Mouse (Mus musculus): ENCODE results near the gene Ccl19. TPM values are rescaled to one million over a fixed set of nuclear protein-coding genes. Genes with fewer than 3 reads are reported as not detected.
"Not testable (repeated sequence)": the region's sequence is repeated elsewhere in the genome, so short reads cannot be mapped to it uniquely, and the experiment has no call there.

Gene Ccl19
- polyA plus RNA-seq (2015; fragmentation: Nextera tagmentation; extraction: Ambion mirVana) = 0.41 TPM in 1 of 2 replicates, not detected in the other

DNA sequence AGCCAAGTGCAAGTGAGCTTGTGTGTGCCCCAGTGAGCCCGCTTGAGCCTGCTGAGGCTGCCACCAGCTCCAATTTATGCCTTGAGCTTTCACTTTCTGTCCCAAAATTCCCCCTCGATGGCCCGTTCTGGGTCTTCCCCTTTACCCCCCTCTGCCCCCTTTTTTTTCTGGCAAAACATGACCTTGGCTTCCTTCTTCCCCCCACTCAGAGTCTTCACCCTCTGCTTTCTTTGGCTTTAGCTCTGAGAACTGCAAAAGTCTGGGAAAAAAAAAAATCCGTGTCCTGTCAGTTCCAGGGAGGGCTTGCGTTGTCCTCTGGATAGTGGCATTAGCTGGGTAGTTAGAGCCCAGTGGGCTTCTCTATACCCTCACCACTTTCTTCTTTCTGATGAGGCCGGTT is at the start of gene Ccl19:
Gene Ccl19 (minus strand): TSS at position 101 of the 400 bp plus-strand sequence.
- H3K9ac ChIP-seq; H3K4me3 ChIP-seq; H3K9me3 ChIP-seq; H3K27me3 ChIP-seq; H3K36me3 ChIP-seq; ATAC-seq (ENCODE audit: borderline replicate concordance, extremely low read depth, low FRiP score, low TSS enrichment); H3K4me1 ChIP-seq; H3K4me2 ChIP-seq; H3K27ac ChIP-seq: not testable (repeated sequence)
- no CpG with 5 or more reads among the region's 6 CpGs for WGBS

- not testable (repeated sequence) for H3K27me3 ChIP-seq; H3K36me3 ChIP-seq; H3K4me1 ChIP-seq; H3K27ac ChIP-seq; H3K4me2 ChIP-seq; H3K9me3 ChIP-seq; ATAC-seq (ENCODE audit: borderline replicate concordance, extremely low read depth, low FRiP score, low TSS enrichment); H3K9ac ChIP-seq; H3K4me3 ChIP-seq
- WGBS = no CpG with 5 or more reads among the region's 5 CpGs
Measured at GRCm38 (mm10) chr4:42773893-42774292, 17.5 kb upstream of the Ccl19 start, which contains the start of gene Ccl21a. Gene Ccl21a, minus strand, starts transcription at chr4:42773993.

DNA sequence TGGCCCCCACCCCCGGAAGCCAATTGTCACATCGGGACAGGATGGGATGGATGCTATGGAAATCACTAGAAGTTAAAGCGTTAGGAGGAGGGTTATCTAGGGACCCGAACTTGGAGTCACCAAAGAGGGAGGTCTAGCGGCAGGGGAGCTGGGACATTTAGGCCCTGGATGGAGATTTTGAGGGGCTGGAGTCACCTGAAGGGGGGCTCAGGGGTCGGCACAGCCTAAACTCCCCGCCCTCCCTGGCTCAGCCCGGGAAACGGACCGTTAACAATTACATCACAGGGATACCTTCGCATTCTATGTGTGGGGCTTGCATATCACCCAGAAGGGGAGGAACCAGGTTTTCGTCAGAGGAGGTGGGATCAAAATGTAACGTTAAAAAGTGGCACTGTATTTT is 21.1 kb downstream of the Ccl19 start, which contains the start of gene 4930578G10Rik:
Gene 4930578G10Rik (plus strand): TSS at position 301 of the 400 bp plus-strand sequence.
- not testable (repeated sequence) for H3K9me3 ChIP-seq; H3K9ac ChIP-seq; H3K4me2 ChIP-seq; H3K27me3 ChIP-seq; H3K4me3 ChIP-seq; H3K36me3 ChIP-seq; ATAC-seq (ENCODE audit: borderline replicate concordance, extremely low read depth, low FRiP score, low TSS enrichment); H3K27ac ChIP-seq; H3K4me1 ChIP-seq
- no CpG with 5 or more reads among the region's 13 CpGs for WGBS

Other genes starting within 250 kb of the Ccl19 start
- gene Fam205a2, start 228.4 kb downstream of the Ccl19 start, polyA plus RNA-seq (2015; fragmentation: Nextera tagmentation; extraction: Ambion mirVana) = not detected in 2 replicates
- not detected in 2 replicates for gene Gm10591, start 144.4 kb downstream of the Ccl19 start, polyA plus RNA-seq (2015; fragmentation: Nextera tagmentation; extraction: Ambion mirVana)
- gene Gm2564, start 126.9 kb downstream of the Ccl19 start, polyA plus RNA-seq (2015; fragmentation: Nextera tagmentation; extraction: Ambion mirVana) = not detected in 2 replicates
- not detected in 2 replicates for gene Ccl27b, start 101.3 kb downstream of the Ccl19 start, polyA plus RNA-seq (2015; fragmentation: Nextera tagmentation; extraction: Ambion mirVana)
- gene Il11ra2, start 94.7 kb downstream of the Ccl19 start, polyA plus RNA-seq (2015; fragmentation: Nextera tagmentation; extraction: Ambion mirVana) = not detected in 2 replicates
- not detected in 2 replicates for gene 4930578G10Rik, start 21.0 kb downstream of the Ccl19 start, polyA plus RNA-seq (2015; fragmentation: Nextera tagmentation; extraction: Ambion mirVana)
- 72.9 and 77.9 TPM in 2 replicates for gene Ccl21a, start 17.4 kb upstream of the Ccl19 start, polyA plus RNA-seq (2015; fragmentation: Nextera tagmentation; extraction: Ambion mirVana)
- 0.08 TPM in 1 of 2 replicates, not detected in the other for gene Fam205a1, start 97.3 kb upstream of the Ccl19 start, polyA plus RNA-seq (2015; fragmentation: Nextera tagmentation; extraction: Ambion mirVana)
- gene Gm12394, start 100.2 kb upstream of the Ccl19 start, polyA plus RNA-seq (2015; fragmentation: Nextera tagmentation; extraction: Ambion mirVana) = 0.06 TPM in 1 of 2 replicates, not detected in the other
- 0.30 TPM in 1 of 2 replicates, not detected in the other for gene Fam205c, start 117.7 kb upstream of the Ccl19 start, polyA plus RNA-seq (2015; fragmentation: Nextera tagmentation; extraction: Ambion mirVana)
- 0.26 and 0.62 TPM in 2 replicates for gene Phf24, start 160.1 kb upstream of the Ccl19 start, polyA plus RNA-seq (2015; fragmentation: Nextera tagmentation; extraction: Ambion mirVana)
- 7.6 and 8.9 TPM in 2 replicates for gene Dnajb5, start 193.2 kb upstream of the Ccl19 start, polyA plus RNA-seq (2015; fragmentation: Nextera tagmentation; extraction: Ambion mirVana)
- 0.39 and 0.56 TPM in 2 replicates for gene 1700022I11Rik, start 213.0 kb upstream of the Ccl19 start, polyA plus RNA-seq (2015; fragmentation: Nextera tagmentation; extraction: Ambion mirVana)
- 543 and 557 TPM in 2 replicates for gene Vcp, start 243.9 kb upstream of the Ccl19 start, polyA plus RNA-seq (2015; fragmentation: Nextera tagmentation; extraction: Ambion mirVana)